Mouse (Mus musculus) liver, embryonic 13.5 days (tissue): ENCODE measurements around the gene Atp5l. TPM values are rescaled to one million over a fixed set of nuclear protein-coding genes. Genes with fewer than 3 reads are reported as not detected.

ENCODE experiments used
- ATAC-seq: fragments of 200-750 bp; cut with Nextera tagmentation; 2 replicates; pipeline ENCODE4 v1.8.0; 2017; ENCODE audit warnings: low read depth, mild to moderate bottlenecking, moderate number of reproducible peaks, moderate library complexity
- DNase-seq: peaks from one replicate; pipeline ENCODE4 v3.0.0; 2022
- H3K27ac ChIP-seq: fragments of 300-500 bp; sonication (generic); 2 replicates; pipeline ENCODE4 v1.5.1; 2015; ENCODE audit warnings: moderate library complexity, mild to moderate bottlenecking, inconsistent platforms
- H3K27me3 ChIP-seq: fragments of 300-500 bp; sonication (generic); 2 replicates; pipeline ENCODE4 v1.6.1; 2015; ENCODE audit warnings: mild to moderate bottlenecking, inconsistent platforms
- H3K36me3 ChIP-seq: fragments of 300-500 bp; sonication (generic); 2 replicates; pipeline ENCODE4 v1.6.1; 2015; ENCODE audit warnings: mild to moderate bottlenecking, inconsistent platforms
- H3K4me1 ChIP-seq: fragments of 300-500 bp; sonication (generic); replicated peaks from 2 replicates; pipeline ENCODE4 v1.6.1; 2015; ENCODE audit warnings: inconsistent platforms
- H3K4me2 ChIP-seq: fragments of 300-500 bp; sonication (generic); 2 replicates; pipeline ENCODE4 v1.6.1; 2015; ENCODE audit warnings: inconsistent platforms, mild to moderate bottlenecking, moderate library complexity
- H3K4me3 ChIP-seq: fragments of 300-500 bp; sonication (generic); replicated peaks from 2 replicates; pipeline ENCODE4 v1.5.1; 2015; ENCODE audit warnings: mild to moderate bottlenecking, inconsistent platforms
- H3K9ac ChIP-seq: fragments of 300-500 bp; sonication (generic); 2 replicates; pipeline ENCODE4 v1.6.1; 2015; ENCODE audit warnings: mild to moderate bottlenecking, inconsistent platforms
- H3K9me3 ChIP-seq: fragments of 300-500 bp; sonication (generic); replicated peaks from 2 replicates; pipeline ENCODE4 v1.6.1; 2016; ENCODE audit warnings: inconsistent platforms
- WGBS: fragments of 180-500 bp; shearing (Covaris S2); methylation state at CpG from one replicate; pipeline ENCODE4 v1.1.7; 2015; ENCODE audit not compliant: insufficient replicate concordance; 5-methylcytosine and 5-hydroxymethylcytosine counted together
- polyA plus RNA-seq: library from polyadenylated mRNA; unstranded; fragments of >200 nt; fragmentation: Nextera tagmentation; extraction: Ambion mirVana; gene quantifications from 2 replicates; pipeline ENCODE4 v1.2.1, GENCODE M21; 2015

Atp5l gene
- polyA plus RNA-seq, 1 experiment from 2014 or later, result 569 TPM

GRCm38 (mm10) chr9:44921543-44921942 lies 1.0 kb upstream of the Atp5l start:
- no peaks in the 10 kb centered on the region for H3K9me3 ChIP-seq
- ATAC-seq, result no peak
- peak overlapping the region; percentile 71 for H3K4me2 ChIP-seq
- 0 out of 2 replicates have a peak, but pooled peaks cover 3% of the 10 kb centered on the region for H3K36me3 ChIP-seq
- 68% methylated on average over 2 of the region's 2 CpGs for WGBS
- H3K4me1 ChIP-seq, result peaks cover 29% of the 10 kb centered on the region
- no peak for DNase-seq
- H3K4me3 ChIP-seq, result peak overlapping the region; percentile 95
- no peaks in the 10 kb centered on the region for H3K27me3 ChIP-seq
- peak overlapping the region; percentile 98 for H3K9ac ChIP-seq
- H3K27ac ChIP-seq, result peak overlapping the region; percentile 90

- Histone ChIP-seq H3K36me3 (no peaks in the 10 kb centered on the region), H3K27me3 (no peaks in the 10 kb centered on the region), H3K9ac (peak overlapping the region; percentile 98), H3K27ac (peak overlapping the region; percentile 90), H3K9me3 (no peaks in the 10 kb centered on the region), H3K4me1 (peaks cover 29% of the 10 kb centered on the region), H3K4me3 (peak overlapping the region; percentile 95), H3K4me2 (peak overlapping the region; percentile 71)
- DNase-seq (no peak), ATAC-seq (peak; percentile 74)
- 1% methylated on average over 8 of the region's 8 CpGs for WGBS
Observed at GRCm38 (mm10) chr9:44921123-44921468, 554 bp upstream of the Atp5l start.

- DNase-seq (no peak), ATAC-seq (no peak)
- H3K9me3 ChIP-seq, result no peaks in the 10 kb centered on the region
- 0 out of 2 replicates have a peak, but pooled peaks cover 3% of the 10 kb centered on the region for H3K36me3 ChIP-seq
- H3K27ac ChIP-seq, result peak overlapping the region; percentile 90
- H3K4me1 ChIP-seq, result peaks cover 38% of the 10 kb centered on the region
- 25% methylated on average over 2 of the region's 2 CpGs for WGBS
- peak overlapping the region; percentile 95 for H3K4me3 ChIP-seq
- H3K27me3 ChIP-seq, result no peaks in the 10 kb centered on the region
- H3K9ac ChIP-seq, result peak overlapping the region; percentile 98
- peak overlapping the region; percentile 71 for H3K4me2 ChIP-seq
Observed at GRCm38 (mm10) chr9:44919606-44920005, 936 bp downstream of the Atp5l start.

- H3K27me3 ChIP-seq, result no peaks in the 10 kb centered on the region
- H3K9me3 ChIP-seq, result no peaks in the 10 kb centered on the region
- H3K4me3 ChIP-seq, result no peak overlapping the region
- no peak for ATAC-seq
- no peak overlapping the region for H3K27ac ChIP-seq
- 46% methylated on average over 1 of the region's 1 CpGs for WGBS
- H3K4me1 ChIP-seq, result peaks cover 30% of the 10 kb centered on the region
- H3K4me2 ChIP-seq, result no peak overlapping the region
- DNase-seq, result no peak
- H3K36me3 ChIP-seq, result peaks cover 24% of the 10 kb centered on the region
- no peak overlapping the region for H3K9ac ChIP-seq
Observed at GRCm38 (mm10) chr9:44916196-44916595, 4.3 kb downstream of the Atp5l start.

- no peaks in the 10 kb centered on the region for H3K27me3 ChIP-seq
- WGBS, result 79% methylated on average over 4 of the region's 4 CpGs
- H3K9me3 ChIP-seq, result no peaks in the 10 kb centered on the region
- H3K9ac ChIP-seq, result no peak overlapping the region
- H3K4me2 ChIP-seq, result no peak overlapping the region
- H3K27ac ChIP-seq, result no peak overlapping the region
- H3K36me3 ChIP-seq, result peaks cover 38% of the 10 kb centered on the region
- peaks cover 29% of the 10 kb centered on the region for H3K4me1 ChIP-seq
- no peak overlapping the region for H3K4me3 ChIP-seq
- no peak for ATAC-seq
- DNase-seq, result no peak
Observed at GRCm38 (mm10) chr9:44914706-44915105, 5.8 kb downstream of the Atp5l start.

- DNase-seq (no peak), ATAC-seq (no peak)
- no peak overlapping the region for H3K4me2 ChIP-seq
- H3K9me3 ChIP-seq, result no peaks in the 10 kb centered on the region
- H3K9ac ChIP-seq, result no peak overlapping the region
- H3K4me3 ChIP-seq, result no peak overlapping the region
- H3K4me1 ChIP-seq, result peaks cover 9% of the 10 kb centered on the region; the same call in 1 of the 2 replicates
- no peak overlapping the region for H3K27ac ChIP-seq
- H3K27me3 ChIP-seq, result no peaks in the 10 kb centered on the region
- WGBS, result 85% methylated on average over 4 of the region's 4 CpGs
- peaks cover 38% of the 10 kb centered on the region for H3K36me3 ChIP-seq
Observed at GRCm38 (mm10) chr9:44911365-44911764, 9.2 kb downstream of the Atp5l start.

GRCm38 (mm10) chr9:44905620-44906019 lies 14.9 kb downstream of the Atp5l start:
- no peaks in the 10 kb centered on the region for H3K9me3 ChIP-seq
- 0 out of 2 replicates have a peak, but pooled peaks cover 7% of the 10 kb centered on the region for H3K4me1 ChIP-seq
- WGBS, result 54% methylated on average over 4 of the region's 4 CpGs
- DNase-seq (no peak), ATAC-seq (no peak)
- H3K36me3 ChIP-seq, result peaks cover 9% of the 10 kb centered on the region
- H3K27ac ChIP-seq, result no peak overlapping the region
- no peak overlapping the region for H3K4me3 ChIP-seq
- H3K9ac ChIP-seq, result no peak overlapping the region
- no peaks in the 10 kb centered on the region for H3K27me3 ChIP-seq
- no peak overlapping the region for H3K4me2 ChIP-seq

GRCm38 (mm10) chr9:44904964-44905363 lies 15.6 kb downstream of the Atp5l start:
- Histone ChIP-seq H3K4me2 (no peak overlapping the region), H3K4me3 (no peak overlapping the region), H3K9ac (no peak overlapping the region), H3K27ac (no peak overlapping the region), H3K27me3 (no peaks in the 10 kb centered on the region), H3K4me1 (0 out of 2 replicates have a peak, but pooled peaks cover 7% of the 10 kb centered on the region), H3K36me3 (peaks cover 2% of the 10 kb centered on the region; the same call in 1 of the 2 replicates), H3K9me3 (no peaks in the 10 kb centered on the region)
- 70% methylated on average over 5 of the region's 5 CpGs for WGBS
- no peak for DNase-seq
- no peak for ATAC-seq

- no peak overlapping the region for H3K27ac ChIP-seq
- no peak overlapping the region for H3K4me2 ChIP-seq
- no peak overlapping the region for H3K9ac ChIP-seq
- H3K4me1 ChIP-seq, result 0 out of 2 replicates have a peak, but pooled peaks cover 7% of the 10 kb centered on the region
- 76% methylated on average over 4 of the region's 4 CpGs for whole genome bisulfite sequencing
- H3K4me3 ChIP-seq, result no peak overlapping the region
- H3K9me3 ChIP-seq, result no peaks in the 10 kb centered on the region
- no peaks in the 10 kb centered on the region for H3K27me3 ChIP-seq
- H3K36me3 ChIP-seq, result no peaks in the 10 kb centered on the region
- ATAC-seq (no peak), DNase-seq (no peak)
Observed at GRCm38 (mm10) chr9:44903856-44904255, 16.7 kb downstream of the Atp5l start.

GRCm38 (mm10) chr9:44900402-44900801 lies 20.1 kb downstream of the Atp5l start:
- H3K9me3 ChIP-seq, result no peaks in the 10 kb centered on the region
- ATAC-seq (no peak), DNase-seq (no peak)
- WGBS, result 50% methylated on average over 4 of the region's 4 CpGs
- H3K36me3 ChIP-seq, result no peaks in the 10 kb centered on the region
- H3K4me3 ChIP-seq, result no peak overlapping the region
- no peak overlapping the region for H3K4me2 ChIP-seq
- H3K9ac ChIP-seq, result no peak overlapping the region
- H3K27ac ChIP-seq, result no peak overlapping the region
- H3K27me3 ChIP-seq, result no peaks in the 10 kb centered on the region
- H3K4me1 ChIP-seq, result 0 out of 2 replicates have a peak, but pooled peaks cover 6% of the 10 kb centered on the region

GRCm38 (mm10) chr9:44899716-44900115 lies 20.8 kb downstream of the Atp5l start:
- H3K4me3 ChIP-seq, result no peak overlapping the region
- no peak for ATAC-seq
- H3K9ac ChIP-seq, result no peak overlapping the region
- H3K36me3 ChIP-seq, result no peaks in the 10 kb centered on the region
- H3K27ac ChIP-seq, result no peak overlapping the region
- WGBS, result 65% methylated on average over 3 of the region's 3 CpGs
- H3K27me3 ChIP-seq, result no peaks in the 10 kb centered on the region
- no peak overlapping the region for H3K4me2 ChIP-seq
- H3K9me3 ChIP-seq, result no peaks in the 10 kb centered on the region
- H3K4me1 ChIP-seq, result no peaks in the 10 kb centered on the region
- DNase-seq, result no peak

- no peak for ATAC-seq
- WGBS, result 51% methylated on average over 4 of the region's 4 CpGs
- no peaks in the 10 kb centered on the region for H3K36me3 ChIP-seq
- H3K4me1 ChIP-seq, result 0 out of 2 replicates have a peak, but pooled peaks cover 4% of the 10 kb centered on the region
- no peak overlapping the region for H3K9ac ChIP-seq
- H3K27ac ChIP-seq, result no peak overlapping the region
- no peak overlapping the region for H3K4me3 ChIP-seq
- no peak for DNase-seq
- no peaks in the 10 kb centered on the region for H3K27me3 ChIP-seq
- H3K4me2 ChIP-seq, result no peak overlapping the region
- no peaks in the 10 kb centered on the region for H3K9me3 ChIP-seq
Observed at GRCm38 (mm10) chr9:44897024-44897423, 23.5 kb downstream of the Atp5l start.
